Mouse (Mus musculus) gastrocnemius, postnatal 10 days (tissue): ENCODE results near the gene Rab5if. TPM values are rescaled to one million over a fixed set of nuclear protein-coding genes. Genes with fewer than 3 reads are reported as not detected.

Experiments
- total RNA-seq, 2 experiments: library from RNA; stranded (reverse); gene quantifications; 2 replicates each; pipeline ENCODE4 v1.2.3; 2021

Rab5if gene
- total RNA-seq, 2 experiments from 2014 or later, result 75.3 to 79.5 TPM

Other genes starting within 250 kb of the Rab5if start
- gene Dlgap4, start 249.4 kb upstream of the Rab5if start, total RNA-seq, result 100 to 1,000 TPM in 1 of 2 experiments, 10 to 100 TPM in 1; 76.5 to 102 TPM
- 100 to 1,000 TPM; 186 to 216 TPM for gene Myl9, start 87.7 kb upstream of the Rab5if start, total RNA-seq
- 1 to 10 TPM; 5.4 to 8.4 TPM for gene Tgif2, start 23.1 kb upstream of the Rab5if start, total RNA-seq
- 1 to 10 TPM in 1 of 2 experiments, under 1 TPM in 1; 0.54 to 1.6 TPM for gene 4930518I15Rik, start 5.2 kb upstream of the Rab5if start, total RNA-seq
- not detected for gene Sla2, start 24.1 kb downstream of the Rab5if start, total RNA-seq
- gene Ndrg3, start 128.9 kb downstream of the Rab5if start, total RNA-seq, result 10 to 100 TPM; 22.5 to 26.1 TPM
- gene Dsn1, start 144.0 kb downstream of the Rab5if start, total RNA-seq, result 1 to 10 TPM; 5.3 to 6.0 TPM
- 10 to 100 TPM; 15.4 to 20.3 TPM for gene Soga1, start 216.1 kb downstream of the Rab5if start, total RNA-seq
- not detected for gene Tldc2, start 223.9 kb downstream of the Rab5if start, total RNA-seq